In genomic region chr9:42578106-42578505, GRCm38 (mm10) we compare ENCODE assay signal across 9 mouse cellular contexts.
"Had no signal": no experiment of that assay in that cellular context is flagged by ENCODE, and none has a peak within 500 bp of the region (broad histone marks: within the 10 kb centered on the region; RNA-seq: fewer than 3 reads in every experiment).

No protein-coding gene starts in this region.

- DNase-seq: gastrocnemius, postnatal 14 days; gastrocnemius, postnatal 36 days; heart, adult 11 months; heart, adult 2 months; heart, postnatal 14 days; heart, postnatal 36 days; layer of hippocampus, adult 9-11 months; layer of hippocampus, postnatal 36 days; left cerebral cortex, postnatal 4 days had no signal
